Mouse (Mus musculus) forebrain, embryonic 16.5 days (tissue): ENCODE measurements around the gene Nostrin. TPM values are rescaled to one million over a fixed set of nuclear protein-coding genes. Genes with fewer than 3 reads are reported as not detected.

ENCODE experiments used
- ATAC-seq: fragments of 200-750 bp; cut with Nextera tagmentation; 2 replicates; pipeline ENCODE4 v1.8.0; 2017; ENCODE audit warnings: mild to moderate bottlenecking, moderate library complexity
- H3K27ac ChIP-seq: fragments of 300-500 bp; sonication (generic); 2 replicates; pipeline ENCODE4 v1.5.1; 2014; ENCODE audit warnings: low read length, control low read depth
- H3K27me3 ChIP-seq: fragments of 300-500 bp; sonication (generic); replicated peaks from 2 replicates; pipeline ENCODE4 v1.6.1; 2014; ENCODE audit warnings: low read length; ENCODE audit not compliant: control insufficient read depth, insufficient read depth
- H3K36me3 ChIP-seq: fragments of 300-500 bp; sonication (generic); 2 replicates; pipeline ENCODE4 v1.6.1; 2014; ENCODE audit not compliant: control insufficient read depth, insufficient read depth
- H3K4me1 ChIP-seq: fragments of 300-500 bp; sonication (generic); replicated peaks from 2 replicates; pipeline ENCODE4 v1.6.1; 2014; ENCODE audit warnings: low read length; ENCODE audit not compliant: control insufficient read depth, insufficient read depth
- H3K4me2 ChIP-seq: fragments of 300-500 bp; sonication (generic); 2 replicates; pipeline ENCODE4 v1.6.1; 2014; ENCODE audit warnings: mild to moderate bottlenecking, low read length, control low read depth
- H3K4me3 ChIP-seq: fragments of 300-500 bp; sonication (generic); replicated peaks from 2 replicates; pipeline ENCODE4 v1.5.1; 2014; ENCODE audit warnings: mild to moderate bottlenecking, low read length, control low read depth
- H3K9ac ChIP-seq: fragments of 300-500 bp; sonication (generic); replicated peaks from 2 replicates; pipeline ENCODE4 v1.6.1; 2014; ENCODE audit warnings: low read depth, low read length, control low read depth
- H3K9me3 ChIP-seq: fragments of 300-500 bp; sonication (generic); 2 replicates; pipeline ENCODE4 v1.6.1; 2016; ENCODE audit warnings: low read length; ENCODE audit not compliant: control insufficient read depth
- WGBS: fragments of 180-500 bp; shearing (Covaris S2); extraction: QIAGEN DNeasy Blood & Tissue Kit; methylation state at CpG from one replicate; pipeline ENCODE4 v1.1.7; 2014; 5-methylcytosine and 5-hydroxymethylcytosine counted together
- polyA plus RNA-seq: library from polyadenylated mRNA; unstranded; fragments of >200 nt; fragmentation: Nextera tagmentation; extraction: Ambion mirVana; gene quantifications from 2 replicates; pipeline ENCODE4 v1.2.1, GENCODE M21; 2015

Gene Nostrin
- polyA plus RNA-seq, 1 experiment from 2014 or later: 2.2 TPM

DNA sequence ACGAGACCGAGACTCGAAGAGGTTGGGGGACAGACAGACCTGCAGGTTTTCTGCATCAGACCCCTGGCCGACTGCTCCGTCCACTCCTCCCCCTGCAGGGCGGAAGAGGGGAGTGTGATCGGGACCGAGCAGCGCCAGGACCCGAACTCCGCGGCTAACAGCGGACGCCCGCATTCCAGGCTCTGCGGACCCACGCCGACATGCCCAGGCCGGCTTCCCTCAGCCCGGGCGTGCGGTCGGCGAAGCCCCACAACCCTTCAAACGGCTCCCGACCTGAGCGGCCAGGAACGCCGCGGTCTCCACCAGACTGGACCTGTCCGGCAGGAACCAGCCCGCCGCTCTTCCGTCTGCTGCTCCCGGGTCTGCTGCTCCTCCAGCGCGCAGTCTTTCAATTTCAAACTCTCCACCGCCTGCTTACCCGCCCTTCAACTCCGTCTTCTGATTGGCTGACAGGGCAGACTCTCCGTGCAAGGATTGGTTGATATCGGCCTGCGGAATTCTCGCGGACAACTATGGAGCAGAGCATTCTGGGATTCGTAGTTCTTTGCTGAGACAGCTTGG is 70.3 kb downstream of the Nostrin start, which contains the start of gene Spc25:
Gene Spc25 (minus strand): TSS at position 404 of the 561 bp plus-strand sequence.
- H3K9ac ChIP-seq: peak within 1 kb of the TSS; percentile 58
- H3K4me3 ChIP-seq: peak within 1 kb of the TSS; percentile 76
- peaks cover 12% of the 10 kb centered on the region; the same call in 1 of the 2 replicates for H3K4me1 ChIP-seq
- H3K27me3 ChIP-seq: no peaks in the 10 kb centered on the region
- WGBS: under 1% methylated on average over 46 of the region's 46 CpGs
- no peaks in the 10 kb centered on the region; the same call in 1 of the 2 replicates for H3K36me3 ChIP-seq
- peak within 1 kb of the TSS; percentile 77 for H3K4me2 ChIP-seq
- H3K27ac ChIP-seq: no peak within 1 kb of the TSS
- ATAC-seq: peak; percentile 100
- no peaks in the 10 kb centered on the region for H3K9me3 ChIP-seq

DNA sequence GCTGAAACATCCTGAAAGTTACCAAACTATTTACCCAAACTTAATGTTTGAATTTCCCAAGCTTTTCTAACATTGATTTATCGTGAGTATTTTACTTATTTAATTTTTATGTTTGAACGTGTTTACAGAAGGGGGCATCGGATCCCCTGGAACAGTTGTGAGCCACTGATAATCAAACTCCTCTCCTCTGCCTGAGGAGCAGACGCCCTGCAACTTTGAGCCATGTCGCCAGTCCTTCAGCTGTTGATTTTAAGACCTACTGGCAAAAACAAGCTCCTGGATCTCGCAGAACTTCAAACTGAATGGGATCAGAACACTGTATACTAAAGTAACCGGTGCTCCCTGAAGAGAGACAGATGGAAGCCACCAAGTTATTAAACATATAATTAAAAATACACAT is 70.9 kb downstream of the Nostrin start:
- no peak overlapping the region for H3K9ac ChIP-seq
- H3K27me3 ChIP-seq: no peaks in the 10 kb centered on the region
- ATAC-seq: no peak
- H3K4me2 ChIP-seq: 0 out of 2 replicates have a peak overlapping the region, but pooled peaks have one; percentile 7
- peaks cover 12% of the 10 kb centered on the region; the same call in 1 of the 2 replicates for H3K4me1 ChIP-seq
- no peaks in the 10 kb centered on the region for H3K9me3 ChIP-seq
- no peak overlapping the region for H3K27ac ChIP-seq
- no peaks in the 10 kb centered on the region for H3K36me3 ChIP-seq
- WGBS: 29% methylated on average over 7 of the region's 7 CpGs
- no peak overlapping the region for H3K4me3 ChIP-seq

DNA sequence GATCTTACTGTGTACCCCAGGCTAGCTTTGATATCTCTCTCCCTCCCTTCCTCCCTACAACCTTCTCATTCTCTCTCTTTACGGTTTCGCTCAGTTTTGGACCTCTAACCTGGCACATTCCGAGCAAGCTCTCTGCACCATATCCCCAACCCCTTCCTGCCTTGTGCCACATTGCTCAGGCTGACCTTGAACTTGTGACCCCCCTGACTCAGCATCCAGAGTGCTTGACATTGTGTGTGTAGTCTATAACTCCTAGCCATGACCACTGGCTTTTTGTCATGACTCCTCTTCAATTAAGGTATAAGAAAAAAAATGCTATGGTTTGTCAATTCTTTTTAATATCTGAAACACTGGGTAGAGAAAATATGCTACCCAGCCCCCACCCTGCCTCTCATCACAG is 74.1 kb downstream of the Nostrin start:
- 94% methylated on average over 3 of the region's 3 CpGs for WGBS
- no peak overlapping the region for H3K27ac ChIP-seq
- ATAC-seq: no peak
- no peak overlapping the region for H3K4me2 ChIP-seq
- no peak overlapping the region for H3K4me3 ChIP-seq
- H3K36me3 ChIP-seq: no peaks in the 10 kb centered on the region
- no peaks in the 10 kb centered on the region for H3K9me3 ChIP-seq
- no peaks in the 10 kb centered on the region for H3K27me3 ChIP-seq
- H3K9ac ChIP-seq: no peak overlapping the region
- peaks cover 9% of the 10 kb centered on the region; the same call in 1 of the 2 replicates for H3K4me1 ChIP-seq

DNA sequence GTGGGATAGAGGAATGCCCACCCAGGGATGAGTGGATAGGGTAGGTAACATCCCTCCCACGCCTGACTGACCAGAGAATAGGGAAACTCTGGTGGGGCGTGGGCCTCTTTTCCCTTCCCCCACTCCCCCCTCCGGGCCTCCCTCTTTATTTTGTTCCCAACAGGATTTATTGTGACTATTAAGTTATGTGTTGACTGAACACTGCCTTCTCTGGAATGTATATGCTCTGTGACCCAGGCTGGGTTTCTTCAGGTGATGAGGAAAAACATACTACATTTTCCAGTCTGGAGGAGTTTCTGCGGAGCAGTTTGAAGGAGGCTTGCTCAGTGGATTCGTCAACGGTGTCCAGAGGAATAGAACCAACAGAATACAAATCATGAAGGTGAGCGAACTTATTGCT is 75.2 kb downstream of the Nostrin start, which contains the start of gene G6pc2:
Gene G6pc2 (plus strand): TSS at position 301 of the 400 bp plus-strand sequence.
- H3K27me3 ChIP-seq: no peaks in the 10 kb centered on the region
- WGBS: 83% methylated on average over 7 of the region's 7 CpGs

DNA sequence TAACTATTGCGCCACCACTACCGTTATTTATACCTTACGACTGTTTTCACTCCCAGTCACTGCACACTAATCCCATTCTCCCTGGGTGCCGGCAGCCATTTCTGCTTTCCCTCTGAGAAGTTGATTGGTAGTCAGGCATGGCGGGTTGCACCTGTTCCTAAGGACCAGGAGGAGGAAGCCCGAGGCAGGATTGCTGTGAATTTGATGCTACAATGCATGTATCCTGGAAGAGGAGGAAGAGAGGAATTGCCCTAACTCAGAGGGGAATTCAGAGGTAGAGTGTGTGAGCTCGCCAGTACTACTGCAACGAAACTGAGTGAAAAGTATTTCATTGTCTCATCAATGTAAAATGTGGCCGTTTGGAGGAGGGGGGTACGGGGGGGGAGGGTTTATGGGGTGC is 77.1 kb downstream of the Nostrin start:
- no peak for ATAC-seq
- Histone ChIP-seq H3K9ac (no peak overlapping the region), H3K4me1 (no peaks in the 10 kb centered on the region), H3K4me2 (no peak overlapping the region), H3K9me3 (no peaks in the 10 kb centered on the region), H3K36me3 (no peaks in the 10 kb centered on the region), H3K4me3 (no peak overlapping the region), H3K27ac (no peak overlapping the region), H3K27me3 (no peaks in the 10 kb centered on the region)
- 65% methylated on average over 10 of the region's 10 CpGs for WGBS

More for the DNA sequence above, 75.2 kb downstream of the Nostrin start, which contains the start of gene G6pc2:
- Histone ChIP-seq H3K36me3 (no peaks in the 10 kb centered on the region), H3K4me3 (no peak within 1 kb of the TSS), H3K4me1 (no peaks in the 10 kb centered on the region; the same call in 1 of the 2 replicates), H3K4me2 (no peak within 1 kb of the TSS), H3K27ac (no peak within 1 kb of the TSS), H3K9ac (no peak within 1 kb of the TSS), H3K9me3 (no peaks in the 10 kb centered on the region)
- ATAC-seq: no peak

DNA sequence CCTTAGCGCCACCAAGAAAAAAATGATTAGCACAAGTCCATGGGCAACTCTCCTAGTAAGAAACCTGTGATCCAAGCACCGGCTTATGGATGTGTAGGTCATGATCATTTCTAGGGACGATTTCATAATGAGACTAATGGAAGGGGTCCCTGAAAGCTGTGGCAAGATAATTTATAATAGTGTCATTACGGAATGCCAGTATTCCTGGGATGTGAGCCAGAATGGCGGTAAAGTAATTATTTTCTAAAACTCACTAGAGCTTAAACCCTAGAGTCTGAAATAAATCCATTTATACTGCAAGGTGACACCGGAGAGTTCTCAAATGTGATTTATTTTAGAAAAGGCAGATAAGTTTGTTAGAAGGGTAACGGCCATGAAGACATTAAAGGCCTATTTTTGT is 79.6 kb downstream of the Nostrin start:
- Histone ChIP-seq H3K27ac (no peak overlapping the region), H3K4me1 (no peaks in the 10 kb centered on the region), H3K27me3 (no peaks in the 10 kb centered on the region), H3K36me3 (no peaks in the 10 kb centered on the region), H3K4me3 (no peak overlapping the region), H3K9me3 (no peaks in the 10 kb centered on the region), H3K9ac (no peak overlapping the region), H3K4me2 (no peak overlapping the region)
- 49% methylated on average over 7 of the region's 7 CpGs for WGBS
- ATAC-seq: no peak

DNA sequence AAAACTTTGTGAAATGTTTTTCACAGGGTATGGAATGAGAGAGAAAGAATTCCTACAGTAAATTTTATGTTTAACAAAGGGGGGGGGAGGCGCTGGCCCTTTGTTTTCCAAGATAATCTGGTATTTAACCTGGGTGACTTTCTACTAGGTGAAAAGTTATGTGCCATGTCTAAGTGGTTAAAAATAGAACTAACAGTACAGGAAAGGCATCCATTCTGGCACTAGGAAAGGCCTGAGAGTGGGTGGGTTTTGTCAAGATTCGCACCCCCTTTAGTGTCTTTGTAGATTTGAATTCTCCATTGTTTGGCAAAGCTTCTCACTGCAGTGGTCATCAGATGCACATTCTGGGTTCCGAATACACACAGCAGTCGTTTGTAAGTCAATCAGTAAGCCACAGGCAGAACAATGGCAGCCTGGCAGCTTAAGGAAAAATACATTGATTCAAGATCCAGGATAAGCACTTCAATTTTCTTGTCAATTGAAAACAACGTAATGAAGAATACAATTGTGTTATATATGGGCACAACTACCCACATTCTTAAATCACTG is 86.3 kb downstream of the Nostrin start:
- ATAC-seq: no peak
- Histone ChIP-seq H3K36me3 (no peaks in the 10 kb centered on the region), H3K9me3 (no peaks in the 10 kb centered on the region), H3K4me2 (no peak overlapping the region), H3K27ac (no peak overlapping the region), H3K4me1 (peaks cover 3% of the 10 kb centered on the region; the same call in 1 of the 2 replicates), H3K27me3 (no peaks in the 10 kb centered on the region; the same call in 1 of the 2 replicates), H3K9ac (no peak overlapping the region), H3K4me3 (no peak overlapping the region)
- 28% methylated on average over 5 of the region's 5 CpGs for WGBS

DNA sequence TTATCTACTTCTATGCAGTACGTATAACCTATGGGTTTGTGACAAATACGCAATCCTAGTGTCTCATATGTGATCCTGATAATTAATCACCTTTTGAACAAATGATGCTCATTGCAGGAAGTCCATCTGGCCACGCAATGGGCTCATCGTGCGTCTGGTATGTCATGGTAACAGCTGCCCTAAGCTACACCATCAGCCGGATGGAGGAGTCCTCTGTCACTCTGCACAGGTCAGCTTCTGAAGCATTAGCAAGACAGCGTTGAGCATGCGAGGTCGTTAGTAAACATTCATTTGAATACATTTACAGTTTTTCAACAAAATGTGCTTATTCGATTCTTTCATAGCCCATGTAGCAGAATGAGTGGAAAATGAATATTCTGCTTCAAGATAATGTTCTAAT is 87.2 kb downstream of the Nostrin start:
- Histone ChIP-seq H3K9ac (no peak overlapping the region), H3K4me3 (no peak overlapping the region), H3K9me3 (no peaks in the 10 kb centered on the region), H3K27ac (no peak overlapping the region), H3K4me2 (no peak overlapping the region), H3K36me3 (no peaks in the 10 kb centered on the region), H3K27me3 (no peaks in the 10 kb centered on the region; the same call in 1 of the 2 replicates), H3K4me1 (peaks cover 3% of the 10 kb centered on the region; the same call in 1 of the 2 replicates)
- peak; percentile 63; the same call in 1 of the 2 replicates for ATAC-seq
- 43% methylated on average over 10 of the region's 10 CpGs for WGBS

DNA sequence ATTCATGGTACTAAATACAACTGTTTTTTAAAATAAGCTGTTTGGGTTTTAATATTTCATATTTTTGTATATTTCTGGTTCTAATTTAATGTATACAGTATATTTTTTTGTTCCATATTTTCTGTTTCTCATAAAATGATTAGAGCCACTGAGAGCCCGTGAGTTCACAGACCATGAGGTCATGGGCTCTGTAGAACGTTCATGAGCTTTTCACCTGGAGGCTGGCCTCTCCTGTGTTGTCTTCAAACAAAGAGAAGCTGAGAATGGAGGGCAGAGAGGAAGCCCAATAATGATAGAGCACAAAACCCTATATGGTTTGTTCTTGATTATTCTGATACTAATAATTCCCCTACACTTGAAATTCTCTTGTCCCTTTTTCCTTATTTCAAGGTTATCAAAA is 89.1 kb downstream of the Nostrin start:
- Histone ChIP-seq H3K4me2 (no peak overlapping the region), H3K27ac (no peak overlapping the region), H3K36me3 (no peaks in the 10 kb centered on the region), H3K4me1 (peaks cover 3% of the 10 kb centered on the region; the same call in 1 of the 2 replicates), H3K9me3 (no peaks in the 10 kb centered on the region), H3K9ac (no peak overlapping the region), H3K27me3 (no peaks in the 10 kb centered on the region; the same call in 1 of the 2 replicates), H3K4me3 (no peak overlapping the region)
- WGBS: 66% methylated on average over 2 of the region's 2 CpGs
- no peak for ATAC-seq
